Mouse (Mus musculus) liver, adult 2 months (tissue): ENCODE results near the gene Sgms2.

ENCODE experiments used
- CTCF ChIP-seq: fragments of 200-500 bp; IDR thresholded peaks from 2 replicates; pipeline ENCODE4 v1.5.1; 2011; ENCODE audit warnings: low read depth, low read length, control low read depth
- POLR2A ChIP-seq: fragments of 200-500 bp; IDR thresholded peaks from 2 replicates; pipeline ENCODE4 v1.6.1; 2011; ENCODE audit warnings: low read length, control low read depth; ENCODE audit not compliant: insufficient read depth; ENCODE audit errors: extremely low read depth

GRCm38 (mm10) chr3:131335117-131335547 is 156.1 kb downstream of the Sgms2 start:
- TF ChIP-seq CTCF (no peak), POLR2A (no peak)
